Mouse (Mus musculus): Measurements from ENCODE around the gene Olfr1115. TPM values are rescaled to one million over a fixed set of nuclear protein-coding genes. Genes with fewer than 3 reads are reported as not detected.
"Not testable (repeated sequence)": the region's sequence is repeated elsewhere in the genome, so short reads cannot be mapped to it uniquely, and the experiment has no call there.

The Olfr1115 gene
- not detected for total RNA-seq (2021)

DNA sequence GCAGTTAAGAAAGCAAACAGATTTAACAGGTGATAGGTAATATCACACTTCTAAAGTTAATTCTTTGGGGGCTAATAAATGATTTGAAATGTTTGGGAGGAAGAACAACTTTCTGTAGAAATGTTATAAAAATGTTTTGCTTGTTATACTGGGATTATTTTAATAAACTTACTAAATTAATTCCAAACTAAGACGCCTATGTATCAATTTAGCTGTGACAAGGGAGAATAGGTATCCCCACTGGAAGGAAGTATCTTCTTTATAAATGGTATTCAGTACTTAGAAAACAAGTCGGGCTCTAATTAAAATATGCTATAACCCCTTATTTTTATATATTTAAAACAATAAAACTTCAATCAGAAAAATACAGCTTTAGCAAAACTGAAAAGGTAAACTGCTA, at the start of gene Olfr1115:
TSS of gene Olfr1115 (plus strand) at position 301 of the 400 bp plus-strand sequence.
- no peak for DNase-seq (ENCODE audit: extremely low spot score in 1 of 2, low spot score in 1 of 2)

DNA sequence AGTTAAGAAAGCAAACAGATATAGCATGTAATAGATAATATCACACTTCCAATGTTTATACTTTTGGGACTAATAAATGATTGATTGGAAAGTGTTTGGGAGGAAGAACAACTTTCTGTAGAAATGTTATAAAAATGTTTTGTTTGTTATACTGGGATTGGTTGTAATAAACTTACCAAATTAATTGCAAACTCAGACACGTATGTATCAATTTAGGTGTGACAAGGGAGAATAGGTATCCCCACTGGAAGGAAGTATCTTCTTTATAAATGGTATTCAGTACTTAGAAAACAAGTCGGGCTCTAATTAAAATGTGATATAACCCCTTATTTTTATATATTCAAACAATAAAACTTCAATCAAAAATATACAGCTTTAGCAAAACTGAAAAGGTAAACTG, 39.1 kb upstream of the Olfr1115 start, which contains the start of gene Olfr1113:
TSS of gene Olfr1113 (plus strand) at position 301 of the 400 bp plus-strand sequence.
- no peak for DNase-seq (ENCODE audit: extremely low spot score in 1 of 2, low spot score in 1 of 2)

DNA sequence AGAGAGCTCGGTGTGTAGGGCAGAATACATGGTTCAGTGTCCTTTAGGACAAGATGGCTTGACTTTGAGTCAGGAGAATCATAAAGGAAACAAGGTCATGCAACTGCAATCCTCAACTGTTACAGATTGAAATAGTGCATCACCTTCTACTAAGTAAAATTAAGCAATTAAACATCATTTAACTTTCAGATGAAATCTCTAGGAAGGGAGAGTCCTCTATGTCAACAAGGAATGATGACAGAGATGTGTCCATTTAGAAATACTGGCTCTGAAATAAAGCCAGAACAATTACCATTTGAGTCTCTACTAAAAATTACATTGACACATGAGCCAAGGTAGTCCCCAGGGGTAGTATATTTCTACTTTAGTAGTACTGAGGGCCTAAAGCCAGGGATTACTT, 19.4 kb downstream of the Olfr1115 start, which contains the start of gene Olfr1116:
TSS of gene Olfr1116 (plus strand) at position 301 of the 400 bp plus-strand sequence.
- no peak for DNase-seq (ENCODE audit: extremely low spot score in 1 of 2, low spot score in 1 of 2)

DNA sequence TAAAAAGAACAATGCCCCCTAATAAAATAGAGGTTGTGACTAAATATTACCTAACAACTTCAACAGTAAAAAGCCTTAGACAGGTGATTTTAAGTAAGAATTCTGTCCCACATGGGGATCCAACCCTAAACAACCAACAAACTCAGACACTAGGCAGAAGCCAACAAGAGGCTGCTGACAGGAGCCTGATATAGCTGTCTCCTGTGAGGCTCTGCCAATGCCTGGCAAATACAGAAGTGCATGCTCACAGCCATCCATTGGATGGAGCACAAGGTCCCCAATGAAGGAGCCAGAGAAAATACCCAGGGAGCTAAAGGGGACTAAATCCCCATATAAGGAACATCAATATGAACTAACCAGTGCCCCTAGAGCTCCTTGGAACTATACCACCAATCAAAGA, 46.2 kb downstream of the Olfr1115 start:
- DNase-seq (ENCODE audit: extremely low spot score in 1 of 2, low spot score in 1 of 2): not testable (repeated sequence)

Small RNA genes lying within 50 kb of the gene (microRNA-seq; reads per million reads assigned to microRNA genes)
- gene Gm27438: 0 reads per million in 2 experiments

Other genes with a start within 250 kb of the Olfr1115 start
- gene Olfr1102, start 249.6 kb upstream of the Olfr1115 start, total RNA-seq (2021): not detected
- gene Olfr1104, start 220.9 kb upstream of the Olfr1115 start, total RNA-seq (2021): not detected
- not detected for gene Olfr1105, start 211.5 kb upstream of the Olfr1115 start, total RNA-seq (2021)
- not detected for gene Olfr1106, start 195.7 kb upstream of the Olfr1115 start, total RNA-seq (2021)
- not detected for gene Olfr1107, start 172.2 kb upstream of the Olfr1115 start, total RNA-seq (2021)
- not detected for gene Olfr1109, start 152.0 kb upstream of the Olfr1115 start, total RNA-seq (2021)
- not detected for gene Olfr259, start 133.4 kb upstream of the Olfr1115 start, total RNA-seq (2021)
- gene Olfr1110, start 107.7 kb upstream of the Olfr1115 start, total RNA-seq (2021): not detected
- gene Olfr1111, start 95.4 kb upstream of the Olfr1115 start, total RNA-seq (2021): not detected
- not detected for gene Olfr1112, start 60.2 kb upstream of the Olfr1115 start, total RNA-seq (2021)
- not detected for gene Olfr1113, start 39.0 kb upstream of the Olfr1115 start, total RNA-seq (2021)
- gene Olfr1116, start 19.5 kb downstream of the Olfr1115 start, total RNA-seq (2021): not detected
- not detected for gene Olfr1118, start 59.6 kb downstream of the Olfr1115 start, total RNA-seq (2021)
- not detected for gene Olfr1120, start 106.8 kb downstream of the Olfr1115 start, total RNA-seq (2021)
- not detected for gene Olfr1121, start 121.9 kb downstream of the Olfr1115 start, total RNA-seq (2021)
- not detected for gene Olfr1122, start 137.8 kb downstream of the Olfr1115 start, total RNA-seq (2021)
- not detected for gene Olfr1123, start 168.6 kb downstream of the Olfr1115 start, total RNA-seq (2021)
- not detected for gene Olfr1124, start 182.3 kb downstream of the Olfr1115 start, total RNA-seq (2021)
- not detected for gene Olfr1126, start 205.9 kb downstream of the Olfr1115 start, total RNA-seq (2021)
- not detected for gene Pramel7, start 249.1 kb downstream of the Olfr1115 start, total RNA-seq (2021)